Mouse (Mus musculus): Measurements from ENCODE around the gene Cacnb1.

Gene Cacnb1

DNA sequence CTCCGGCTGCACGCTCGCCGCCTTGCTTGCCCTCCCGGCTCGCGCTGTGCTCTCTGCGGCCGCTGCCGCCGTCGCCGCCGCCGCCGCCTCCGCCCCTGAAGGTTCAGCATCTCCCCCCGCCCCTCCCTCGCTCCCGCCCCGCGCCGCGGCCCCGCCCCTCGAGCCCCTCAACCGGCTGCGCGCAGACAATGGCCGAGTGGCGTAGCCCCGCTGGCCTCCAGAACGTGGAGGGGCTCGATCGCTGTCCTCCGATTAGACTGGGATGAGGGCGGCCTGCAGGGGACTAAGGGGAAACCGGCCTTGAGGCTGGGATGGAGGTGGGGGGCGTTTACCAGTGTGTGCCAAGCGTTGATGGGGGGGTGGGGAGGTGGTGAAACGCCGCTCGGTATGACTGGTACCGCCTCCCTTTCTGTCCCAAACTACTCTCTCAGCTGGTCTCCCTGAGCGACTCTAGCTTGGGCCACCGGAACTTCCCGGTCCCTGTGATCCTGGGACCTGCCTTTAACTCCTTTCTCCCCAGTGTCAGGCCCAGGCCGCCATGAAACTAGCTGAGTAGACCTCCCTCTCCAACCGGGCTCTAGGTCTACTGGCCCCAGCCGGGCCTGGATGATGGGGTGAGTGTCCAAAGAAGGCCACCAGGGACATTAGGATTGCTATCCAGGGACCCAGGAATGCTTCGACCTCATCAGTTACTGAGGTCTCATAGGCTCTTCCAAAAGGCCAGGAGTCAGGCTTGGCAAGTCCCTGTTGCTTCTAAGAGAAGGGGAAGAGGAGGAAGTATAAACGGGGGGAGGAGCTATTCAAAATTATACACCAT lies at the start of gene Cacnb1:
Gene Cacnb1 (minus strand): TSS at position 480 of the 817 bp plus-strand sequence.
- DNase-seq, result peak; percentile 68

DNA sequence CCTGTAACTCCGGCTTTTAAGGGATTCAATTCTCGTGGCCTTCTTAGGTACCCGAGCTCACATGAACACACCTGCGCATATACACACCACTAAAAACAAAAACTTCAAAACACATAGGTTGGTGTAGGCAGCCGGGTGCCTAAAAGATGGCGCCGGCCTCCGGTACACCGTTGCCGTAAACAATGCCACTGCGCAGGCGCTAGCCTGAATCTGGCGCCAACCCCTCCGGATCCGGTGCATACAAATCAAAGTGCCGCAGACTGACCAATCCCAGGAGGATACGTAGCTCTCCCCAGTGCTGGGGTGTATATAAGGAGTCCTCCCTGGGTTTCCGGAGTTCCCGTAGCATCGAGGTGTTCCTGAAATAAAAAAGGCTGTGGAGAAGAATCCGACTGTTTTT lies 44.4 kb upstream of the Cacnb1 start:
- DNase-seq, result no peak

DNA sequence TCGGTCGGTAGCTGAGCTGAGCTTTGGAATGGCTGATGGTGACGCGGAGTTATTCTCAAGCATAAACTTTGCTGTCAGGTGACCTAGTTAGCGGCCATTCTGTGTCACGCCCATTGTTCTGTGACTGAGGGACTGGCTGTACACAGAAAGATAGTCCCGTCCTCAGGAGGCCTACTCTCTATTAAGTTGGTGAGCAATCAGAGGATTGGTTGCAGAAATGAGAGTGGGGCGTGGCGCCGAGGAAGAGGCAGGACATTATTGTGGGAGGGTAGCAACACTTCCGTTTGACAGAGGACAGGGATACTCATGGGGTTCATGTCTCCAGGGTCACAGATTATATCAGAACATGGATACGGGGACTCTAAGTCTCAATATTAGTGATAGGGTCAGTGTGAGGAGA lies 43.4 kb upstream of the Cacnb1 start:
- DNase-seq, result no peak

DNA sequence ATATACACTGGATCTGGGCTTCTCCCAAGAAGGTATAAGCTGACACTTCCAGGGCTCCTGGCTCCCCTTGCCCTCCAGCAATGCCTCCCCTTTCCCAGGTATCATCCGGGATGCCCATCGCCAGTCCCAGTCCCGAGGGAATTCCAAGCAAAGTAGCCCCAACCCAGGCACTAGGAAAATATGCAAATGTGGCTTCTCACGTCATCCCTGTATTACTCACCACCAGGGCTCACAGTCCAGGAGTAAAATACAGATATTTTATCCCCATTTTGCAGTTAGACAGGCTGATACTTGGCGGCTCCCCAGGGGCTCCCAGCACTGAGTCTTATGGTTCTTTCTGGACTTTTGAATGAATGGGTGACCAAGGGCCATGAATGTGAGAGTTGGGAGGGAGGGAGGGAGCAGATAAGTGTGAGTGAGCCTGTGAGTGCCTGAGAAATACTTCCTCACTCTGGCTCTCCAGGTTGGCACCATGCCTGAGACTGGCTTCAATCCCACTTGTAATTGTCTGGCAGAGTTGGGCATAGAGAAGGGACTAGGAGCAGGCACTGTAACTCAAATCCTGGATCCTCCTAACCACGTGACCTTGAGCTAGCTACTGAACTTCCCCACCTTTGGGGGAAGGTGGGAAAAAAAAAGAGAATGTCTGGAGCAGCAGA lies 39.2 kb upstream of the Cacnb1 start:
- DNase-seq, result peak; percentile 28

DNA sequence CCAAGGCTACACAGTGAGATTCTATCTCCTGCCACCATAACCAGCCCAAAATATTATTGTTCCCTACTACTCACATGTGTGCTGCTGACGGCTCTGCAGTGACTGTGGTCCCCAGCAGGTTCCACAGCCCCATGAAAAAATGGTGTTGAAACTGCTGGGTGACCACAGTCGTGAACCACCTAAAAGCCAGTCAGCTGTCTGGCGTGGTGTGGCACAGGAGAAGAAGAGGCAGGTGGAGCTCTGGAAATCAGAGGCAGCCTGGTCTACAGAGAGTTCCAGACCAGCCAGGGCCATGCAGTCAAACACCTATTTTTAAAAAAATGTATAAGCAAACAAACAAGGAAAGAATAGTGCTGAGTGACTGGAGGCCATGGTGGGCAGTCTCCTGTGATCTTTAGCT lies 38.6 kb upstream of the Cacnb1 start:
- DNase-seq, result no peak

DNA sequence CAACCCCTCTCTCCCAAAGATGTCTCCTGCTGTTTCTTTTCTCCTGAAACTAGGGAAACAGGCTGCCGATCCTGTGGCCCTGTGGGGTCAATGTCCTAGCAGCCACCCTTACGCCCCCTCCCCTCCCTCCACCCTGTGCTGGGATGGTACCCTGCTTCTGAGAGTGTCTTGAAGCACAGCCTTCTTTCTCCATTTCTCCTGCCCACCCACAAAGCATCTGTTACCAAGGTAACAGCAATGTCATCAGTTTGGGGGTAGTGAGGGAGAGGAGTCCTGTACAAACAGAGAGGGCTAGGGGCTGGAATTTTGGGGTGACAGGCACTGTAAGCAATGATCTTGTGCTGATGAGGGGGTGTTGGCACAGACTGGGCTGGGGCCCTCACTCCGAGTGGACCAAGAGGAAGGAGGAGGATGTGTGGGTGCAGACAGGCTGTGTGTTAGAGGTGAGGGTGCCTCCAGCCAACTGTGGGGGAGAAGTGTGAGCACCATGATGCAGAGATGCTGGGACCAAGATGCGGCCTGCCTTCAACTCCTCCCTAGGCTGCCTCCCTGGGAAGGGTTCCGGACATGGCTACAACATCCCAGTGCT lies 37.4 kb upstream of the Cacnb1 start:
- DNase-seq, result no peak

DNA sequence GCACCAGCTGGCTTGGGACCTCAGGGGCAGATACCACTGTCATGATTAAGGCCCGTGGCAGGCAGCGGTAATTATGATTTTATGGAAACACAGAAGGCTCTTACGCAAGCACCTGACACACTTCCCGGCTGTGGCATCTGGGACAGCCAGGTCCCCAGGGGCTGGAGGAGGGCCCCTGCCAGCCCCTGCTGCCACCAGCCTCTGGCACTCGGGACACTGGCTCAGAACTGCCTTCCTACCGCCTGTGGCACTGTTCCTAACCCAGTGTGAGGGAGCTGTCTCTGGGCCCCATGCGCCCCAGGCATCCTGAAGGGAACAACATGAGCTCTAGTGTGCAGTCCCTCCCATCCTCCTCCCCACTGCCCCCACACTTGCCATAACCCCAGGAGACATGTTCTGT lies 36.8 kb upstream of the Cacnb1 start:
- no peak for DNase-seq

DNA sequence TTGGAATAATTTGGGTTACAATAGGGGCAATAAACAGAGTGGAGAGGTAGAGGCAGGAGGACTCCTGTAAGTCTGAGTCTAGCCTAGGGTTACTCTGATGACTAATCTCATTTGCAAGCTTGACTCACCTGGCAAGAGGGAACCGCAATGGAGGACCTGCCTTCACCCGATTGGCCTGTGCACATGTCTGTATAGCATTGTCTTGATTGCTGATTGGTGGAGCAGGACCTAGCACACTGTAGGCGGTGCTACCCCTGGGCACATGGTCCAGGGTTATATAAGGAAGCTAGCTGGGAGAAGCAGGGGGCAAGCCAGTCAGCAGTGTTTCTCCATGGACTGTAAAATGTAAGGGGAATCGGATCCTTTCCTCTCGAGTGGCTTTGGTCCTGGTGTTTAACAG lies 35.2 kb upstream of the Cacnb1 start:
- DNase-seq, result no peak

DNA sequence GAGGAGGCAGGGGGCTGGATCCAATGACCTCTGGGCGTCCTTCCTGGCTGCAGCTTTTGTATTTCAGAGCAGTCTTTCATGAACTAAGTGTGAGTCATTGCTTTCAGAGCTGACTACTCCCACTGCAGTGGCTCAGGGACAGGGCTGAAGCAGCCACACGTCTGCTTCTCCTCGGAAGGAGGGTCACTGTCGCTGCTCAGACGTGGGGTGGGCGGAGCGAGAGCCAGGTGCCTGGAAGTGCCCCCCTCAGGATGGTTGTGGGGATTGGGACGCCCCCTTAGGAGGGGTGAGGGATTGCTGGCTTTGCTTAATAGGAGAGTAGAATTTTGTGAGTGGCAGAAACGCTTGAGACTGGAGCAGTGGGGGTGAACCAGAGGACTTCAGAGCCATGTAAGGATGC lies 34.6 kb upstream of the Cacnb1 start:
- no peak for DNase-seq

DNA sequence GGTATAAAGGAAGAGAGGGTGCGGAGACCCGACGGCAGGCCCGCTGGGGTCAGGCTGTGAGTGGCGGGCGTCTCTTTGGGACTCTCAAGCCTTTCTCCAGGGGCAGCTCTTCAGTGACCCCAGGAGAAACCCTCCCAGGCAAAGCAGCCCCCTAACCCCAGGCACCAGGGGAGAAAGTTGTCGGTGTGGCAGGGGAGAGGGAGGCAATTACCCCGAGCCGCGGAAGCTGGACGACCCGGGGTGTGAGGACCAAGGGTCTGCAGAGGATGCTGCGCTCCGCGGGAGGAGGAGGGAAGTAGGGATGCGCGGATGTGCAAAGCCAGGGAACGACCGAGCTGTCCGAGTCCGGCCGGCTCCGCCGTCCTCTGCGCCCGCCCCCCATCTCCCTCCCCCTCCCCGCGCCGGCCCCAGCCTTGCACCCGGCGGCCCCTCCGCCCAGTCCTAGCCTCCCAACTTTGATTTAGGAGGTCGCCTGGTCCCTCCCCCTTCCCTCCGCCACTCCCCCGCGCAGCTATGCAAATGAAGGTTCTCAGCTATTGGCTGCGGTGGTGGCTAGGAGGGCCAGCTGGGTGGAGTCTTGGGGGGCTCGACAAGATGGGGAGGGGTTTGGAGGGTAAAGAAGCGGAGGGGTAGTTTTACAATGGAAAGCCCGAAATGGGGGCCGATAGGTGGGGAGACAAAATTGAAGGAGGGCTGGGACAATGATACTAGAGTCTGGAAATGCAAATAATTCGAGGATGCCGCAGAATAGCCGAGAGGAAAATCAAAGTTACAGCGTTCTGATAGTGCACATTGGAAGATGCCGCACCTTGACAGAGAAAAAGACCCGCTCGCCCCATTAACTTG lies 30.4 kb upstream of the Cacnb1 start, which contains the start of gene Stac2:
Gene Stac2 (minus strand): TSS at position 474 of the 846 bp plus-strand sequence.
- peak; percentile 65 for DNase-seq

DNA sequence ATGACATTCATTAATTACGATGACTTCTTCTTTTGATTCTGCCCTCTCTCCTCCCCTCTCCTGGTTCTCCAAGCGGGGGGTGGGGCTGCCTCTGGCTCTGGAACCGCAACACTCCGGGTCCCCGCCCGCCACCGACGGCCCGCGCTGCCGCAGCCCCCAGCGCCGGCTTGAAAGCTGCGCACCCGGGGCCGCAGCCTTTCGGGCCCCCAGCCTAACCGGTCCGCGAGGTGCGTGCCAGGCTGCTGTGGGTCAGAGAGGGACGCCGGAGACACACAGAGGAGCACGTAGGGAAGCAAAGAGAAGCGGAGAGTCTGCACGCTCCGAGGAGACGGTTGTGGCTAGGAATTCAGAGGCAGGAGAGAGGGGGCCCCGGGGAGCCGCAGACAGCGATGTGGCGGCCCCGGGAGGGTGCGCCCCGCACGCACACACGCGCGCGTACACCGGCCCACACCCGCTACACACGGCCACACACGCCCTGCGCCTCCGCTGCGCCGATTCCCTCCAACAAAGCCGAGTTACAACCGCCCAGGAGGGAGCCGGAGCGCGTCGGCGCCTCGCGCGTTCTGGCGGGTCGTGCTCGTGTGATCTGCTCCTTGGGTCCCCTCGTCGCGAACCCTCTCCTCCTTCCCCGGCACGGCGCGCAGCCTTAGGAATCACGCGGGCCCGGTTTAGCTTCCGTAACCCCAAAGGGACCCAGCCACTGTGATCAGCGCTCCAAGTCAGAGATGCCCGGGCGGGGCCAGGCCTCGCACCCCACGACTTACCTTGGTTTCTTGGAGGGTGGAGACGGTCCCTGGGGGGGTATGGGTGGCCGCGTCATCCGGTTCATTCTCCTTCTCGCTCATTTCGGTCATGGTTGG lies 29.5 kb upstream of the Cacnb1 start:
- peak; percentile 23 for DNase-seq

DNA sequence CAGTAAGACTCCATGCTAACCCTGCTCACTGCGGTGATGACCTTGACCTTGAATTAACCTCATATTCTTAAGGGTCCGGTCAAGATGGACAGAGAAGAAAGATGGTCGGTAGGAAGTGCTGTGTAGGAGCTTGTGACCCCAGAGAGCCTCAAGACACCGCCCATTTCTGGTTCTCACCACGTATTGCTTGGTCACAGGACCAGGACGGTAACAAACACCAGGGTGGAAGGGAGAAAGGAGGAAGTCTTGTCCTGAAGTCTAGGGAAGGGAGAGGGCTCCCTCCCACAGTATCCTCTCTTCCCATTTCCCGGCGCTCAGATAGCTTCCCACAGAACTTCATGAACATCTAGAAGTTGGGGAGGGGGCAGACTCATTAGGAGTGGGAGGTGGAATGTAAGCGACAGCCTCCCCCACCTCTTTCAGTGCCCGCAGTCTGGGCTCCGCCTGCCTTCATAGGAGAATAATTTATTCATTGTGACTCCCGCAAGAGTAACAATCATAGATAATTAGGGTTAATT lies 28.8 kb upstream of the Cacnb1 start:
- no peak for DNase-seq

DNA sequence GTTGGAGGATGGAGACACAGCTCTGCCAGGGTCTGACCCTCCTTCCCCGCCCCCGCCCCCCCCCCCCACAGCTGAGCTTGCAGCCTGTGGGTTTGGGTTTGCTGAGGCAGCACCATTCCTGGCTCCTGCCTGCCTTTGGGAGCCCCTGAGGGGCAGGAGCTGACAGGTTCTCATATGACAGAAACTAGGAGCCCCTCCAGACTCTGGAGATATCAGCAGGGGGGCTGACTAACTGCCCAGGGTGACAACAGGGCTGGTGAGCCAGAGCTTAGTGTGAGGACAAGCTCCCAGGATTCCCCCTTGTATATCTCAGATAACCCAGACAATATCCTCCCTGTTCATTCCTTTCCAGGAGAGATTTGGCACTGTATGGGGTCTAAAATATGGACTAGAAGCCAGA lies 28.1 kb upstream of the Cacnb1 start:
- no peak for DNase-seq

DNA sequence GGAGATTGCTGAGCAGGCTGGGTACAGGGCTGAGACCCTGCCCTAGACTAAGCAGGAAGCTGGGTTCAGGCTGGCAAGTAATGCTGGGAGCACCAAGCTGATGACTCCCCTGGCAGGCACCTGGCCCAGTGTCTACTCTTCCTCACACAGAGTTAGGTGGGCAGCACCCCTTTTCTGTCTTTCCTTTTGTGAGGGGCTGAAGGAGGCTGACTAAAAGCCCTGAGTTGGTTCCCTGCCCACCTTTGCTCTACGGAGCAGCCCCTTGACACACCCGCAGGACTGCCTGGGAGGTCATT lies 27.6 kb upstream of the Cacnb1 start:
- no peak for DNase-seq

DNA sequence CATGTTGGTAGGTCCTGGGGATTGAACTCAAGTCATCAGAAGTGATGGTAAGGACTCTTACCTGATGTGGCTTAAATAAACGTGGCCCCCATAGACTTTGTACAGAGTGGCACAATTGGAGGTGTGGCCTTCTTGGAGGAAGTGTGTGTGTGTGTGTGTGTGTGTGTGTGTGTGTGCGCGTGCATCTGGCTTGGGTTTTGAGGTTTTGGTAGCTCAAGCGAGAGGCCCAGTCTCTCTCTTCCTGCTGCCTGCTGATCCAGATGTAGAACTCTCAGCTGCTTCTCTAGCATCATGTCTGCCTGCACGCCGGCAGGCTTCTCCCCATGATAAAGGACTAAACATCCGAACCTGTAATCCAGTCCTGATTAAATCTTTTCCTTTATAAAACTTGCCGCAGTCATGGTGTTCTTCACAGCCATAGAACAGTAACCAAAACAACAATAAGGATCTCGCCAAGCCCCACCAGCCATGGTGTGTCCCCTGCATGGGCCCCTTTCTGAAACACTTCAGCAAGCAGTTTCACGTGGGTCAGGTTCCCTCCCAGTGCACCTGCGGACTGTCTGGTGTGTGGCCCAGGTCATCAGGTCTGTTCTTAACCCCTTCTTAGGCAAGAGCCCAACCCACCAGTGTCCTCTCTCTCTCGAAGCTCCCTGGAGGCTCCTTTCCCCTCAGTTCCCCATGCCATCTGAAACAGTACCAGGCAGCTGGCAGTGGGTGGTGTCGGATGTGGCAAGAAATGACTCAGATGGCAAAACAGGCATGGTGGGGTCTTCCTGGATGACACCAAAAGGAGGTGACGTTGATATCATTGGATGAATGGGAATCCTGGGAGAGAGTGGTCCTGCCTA lies 27.1 kb upstream of the Cacnb1 start:
- DNase-seq, result no peak

DNA sequence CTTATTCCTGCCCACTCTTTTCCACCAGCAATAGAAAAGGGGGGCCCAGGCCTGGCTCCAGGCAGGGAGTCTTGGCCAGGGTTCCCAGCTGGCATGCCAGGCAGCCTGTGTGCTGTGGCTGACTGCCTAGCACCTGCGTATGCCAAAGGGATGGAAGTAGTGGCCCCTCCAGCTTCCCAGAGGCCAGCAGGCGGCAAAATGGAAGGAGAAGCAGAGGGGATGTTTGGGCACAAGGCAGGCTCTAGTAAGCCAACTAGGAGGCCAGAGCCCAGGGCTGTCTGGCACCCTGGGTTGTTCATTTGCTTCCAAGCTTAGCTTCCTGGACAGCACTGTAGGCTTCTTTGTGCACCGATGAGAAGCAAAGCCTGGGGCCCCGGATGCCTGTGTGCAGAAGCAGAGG lies 24.9 kb upstream of the Cacnb1 start:
- DNase-seq, result no peak

DNA sequence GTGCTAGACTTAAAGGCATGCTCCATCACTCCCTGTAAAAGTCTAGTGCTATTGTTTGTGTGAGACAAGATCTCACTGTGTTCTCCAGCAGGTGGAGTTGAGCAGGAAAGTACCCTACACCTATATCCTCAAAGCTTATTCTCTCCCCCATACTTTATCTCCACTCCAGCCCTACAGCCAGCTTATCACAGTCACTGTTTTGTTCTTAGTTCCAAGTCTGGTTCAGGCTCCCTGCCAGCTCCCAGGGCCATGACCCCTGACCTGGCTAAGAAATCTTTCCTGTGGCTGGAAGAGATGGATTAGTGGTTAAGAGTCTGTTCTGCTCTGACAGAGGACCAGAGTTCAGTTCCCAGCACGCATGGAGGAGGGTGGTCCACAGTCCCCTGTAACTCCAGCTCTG lies 23.6 kb upstream of the Cacnb1 start:
- no peak for DNase-seq

DNA sequence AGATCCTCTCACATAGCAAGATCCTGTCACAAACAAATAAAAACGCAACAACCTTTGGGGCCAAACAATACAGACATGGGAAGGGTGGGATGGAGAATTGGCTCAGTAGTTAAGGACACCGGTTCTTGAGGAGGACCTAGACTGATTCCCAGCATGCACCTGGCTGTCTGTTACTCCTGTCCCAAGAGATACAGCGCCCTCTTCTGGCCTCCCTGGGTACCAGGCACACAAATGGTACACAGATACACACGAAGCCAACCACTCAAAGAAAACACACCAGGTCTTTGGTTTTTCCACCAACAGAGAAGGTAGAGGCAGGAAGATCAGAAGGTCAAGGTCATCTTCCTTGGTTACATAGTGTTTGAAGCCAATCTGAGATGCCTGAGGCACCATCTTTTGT lies 22.8 kb upstream of the Cacnb1 start:
- no peak for DNase-seq

DNA sequence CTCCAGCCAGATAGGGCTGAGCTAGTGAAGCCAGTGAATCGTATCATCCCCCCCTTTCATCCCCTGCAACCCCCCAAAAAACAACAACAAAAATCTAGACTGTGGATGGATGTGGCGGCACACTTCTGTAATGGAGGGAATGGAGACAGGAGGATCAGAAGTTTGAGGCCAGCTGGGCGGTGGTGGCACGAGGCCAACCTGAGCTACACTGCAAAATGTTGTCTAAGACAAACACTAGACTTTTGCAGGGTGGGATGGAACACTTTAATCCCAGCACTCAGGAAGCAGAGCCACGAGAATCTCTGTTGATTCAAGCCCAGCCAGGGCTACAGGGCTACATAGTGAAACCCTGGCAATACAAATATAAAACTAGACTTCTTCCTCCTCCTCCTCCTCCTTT lies 21.2 kb upstream of the Cacnb1 start:
- DNase-seq, result no peak

DNA sequence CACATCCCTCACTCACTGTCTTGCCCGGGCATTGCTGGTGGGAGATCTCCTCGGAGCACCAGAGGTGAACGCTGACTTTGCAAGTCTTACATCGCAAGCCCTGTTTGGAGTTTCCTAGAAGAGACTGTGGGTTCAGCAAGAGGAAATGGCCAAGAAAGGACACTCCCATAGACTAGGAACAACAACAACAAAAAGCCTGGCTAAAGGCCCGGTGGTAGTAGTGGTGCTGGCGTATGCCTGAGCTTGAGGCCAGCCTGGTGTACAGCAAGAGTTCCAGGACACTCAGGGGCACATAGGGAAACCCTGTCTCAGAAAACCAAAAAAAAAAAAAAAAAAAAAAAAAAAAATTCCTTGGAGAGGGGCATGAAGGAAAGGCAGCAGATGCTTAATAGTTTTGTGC lies 19.9 kb upstream of the Cacnb1 start:
- DNase-seq, result no peak

DNA sequence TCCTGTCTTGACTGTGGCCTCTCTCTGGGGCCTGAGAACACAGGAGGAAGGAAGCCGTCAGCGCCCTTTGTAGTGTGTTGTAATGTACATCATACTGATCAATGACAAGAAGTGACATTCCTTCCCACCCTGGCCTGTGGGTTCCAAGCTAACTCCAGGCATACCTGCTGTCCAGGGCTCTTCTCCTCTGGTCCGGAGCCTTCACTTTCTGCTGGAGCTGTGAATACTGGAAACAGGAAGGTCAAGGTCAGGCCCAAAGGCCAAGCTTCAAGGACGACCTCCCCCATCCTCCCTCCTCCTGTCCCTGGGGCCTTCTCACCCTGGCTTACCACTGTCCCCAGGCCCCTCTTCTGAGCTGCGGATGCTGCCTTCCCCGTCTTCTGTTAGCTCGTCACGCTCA lies 18.1 kb upstream of the Cacnb1 start:
- DNase-seq, result no peak

Measured in kidney, adult 18-20 months (tissue).